Mouse (Mus musculus) heart, embryonic 14.5 days (tissue): ENCODE data around the gene Hypm. TPM values are rescaled to one million over a fixed set of nuclear protein-coding genes. Genes with fewer than 3 reads are reported as not detected.

ENCODE experiments used
- polyA plus RNA-seq: library from polyadenylated mRNA; unstranded; fragments of >200 nt; fragmentation: Nextera tagmentation; extraction: Ambion mirVana; gene quantifications from 2 replicates; pipeline ENCODE4 v1.2.1, GENCODE M21; 2014

Hypm gene
- polyA plus RNA-seq, 1 experiment from 2014 or later, result not detected

Other genes starting within 250 kb of the Hypm start
- 69.5 and 72.9 TPM in 2 replicates for gene Dynlt3, start 183.9 kb upstream of the Hypm start, polyA plus RNA-seq
- gene H2al3, start 2.8 kb downstream of the Hypm start, polyA plus RNA-seq, result not detected in 2 replicates
- gene Sytl5, start 38.7 kb downstream of the Hypm start, polyA plus RNA-seq, result 0.18 and 0.23 TPM in 2 replicates